Mouse (Mus musculus) liver, postnatal 0 days (tissue): ENCODE results near the gene Slc29a2.

Experiments
- CTCF ChIP-seq: sonication (generic); IDR thresholded peaks from 2 replicates; pipeline ENCODE4 v1.5.1; 2016; ENCODE audit warnings: antibody characterized with exemption, low read depth
- EP300 ChIP-seq: IDR thresholded peaks from 2 replicates; pipeline ENCODE4 v1.6.1; 2016; ENCODE audit warnings: antibody characterized with exemption, low read depth, mild to moderate bottlenecking

- TF ChIP-seq CTCF = no peak
- no peak for TF ChIP-seq EP300
Observed at GRCm38 (mm10) chr19:5049325-5049724, 25.7 kb downstream of the Slc29a2 start.
